Mouse (Mus musculus): Measurements from ENCODE around the gene Dnah10. TPM values are rescaled to one million over a fixed set of nuclear protein-coding genes. Genes with fewer than 3 reads are reported as not detected.

Dnah10 gene
- polyA plus RNA-seq, 1 experiment from 2014 or later = 0.95 TPM

DNA sequence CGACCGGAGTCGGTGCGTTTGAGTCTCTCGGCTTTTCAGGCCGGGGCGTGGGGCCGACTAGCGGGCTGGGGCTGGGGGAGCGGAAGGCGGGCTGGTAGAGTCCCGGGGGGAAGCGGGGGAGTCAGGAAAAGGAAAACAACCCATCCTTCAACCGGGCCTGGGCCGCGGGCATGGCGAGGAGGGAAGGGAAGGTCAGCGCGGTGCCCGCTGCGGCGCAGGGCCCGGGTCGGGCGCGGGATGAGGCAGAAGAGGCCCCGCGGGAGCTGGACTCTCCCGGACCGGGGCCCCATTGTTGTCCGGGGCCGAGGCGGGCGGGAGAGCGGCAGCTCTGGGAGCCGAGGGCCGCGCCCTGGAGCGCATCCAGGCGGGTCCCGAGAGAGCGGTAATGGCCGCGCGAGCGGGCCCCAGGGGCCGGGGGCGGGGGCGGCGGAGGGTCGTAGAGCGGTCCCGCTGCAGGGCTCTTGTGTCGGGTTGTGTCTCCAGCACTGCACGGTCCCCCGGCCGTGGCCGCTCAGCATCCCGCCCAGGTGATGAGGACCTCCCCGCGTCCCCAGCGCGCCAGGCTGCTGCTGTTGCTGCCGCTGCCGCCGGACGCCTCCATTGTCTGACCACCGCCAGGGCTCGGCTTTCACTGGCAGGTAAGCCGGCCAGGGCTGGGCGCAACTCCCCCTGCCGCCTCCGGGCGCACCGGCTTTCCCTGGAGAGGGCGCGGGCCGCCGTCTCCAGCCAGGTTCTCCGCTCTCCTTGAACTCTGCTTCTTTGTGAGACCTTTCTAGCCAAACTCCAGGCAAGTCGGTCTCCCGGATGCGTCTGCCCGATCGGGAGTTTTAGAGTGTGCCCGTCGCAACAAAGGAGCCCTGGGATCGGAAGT lies 138.2 kb downstream of the Dnah10 start:
- ATAC-seq (peak; percentile 47), DNase-seq (ENCODE audit: low spot score) (peak; percentile 49)
- Histone ChIP-seq H3K4me2 (replicated peaks; ENCODE audit: low read depth, low read length) (peak overlapping the region; percentile 92), H3K4me1 (ENCODE audit: insufficient read depth, low read depth, low read length) (0 out of 2 replicates have a peak, but pooled peaks cover 7% of the 10 kb centered on the region), H3K27ac (ENCODE audit: low read length) (peak overlapping the region; percentile 86), H3K9ac (replicated peaks; ENCODE audit: low read depth) (peak overlapping the region; percentile 74), H3K9me3 (ENCODE audit: low read length) (no peaks in the 10 kb centered on the region), H3K27me3 (replicated peaks; ENCODE audit: insufficient read depth, low read length) (peaks cover 12% of the 10 kb centered on the region), H3K36me3 (ENCODE audit: insufficient read depth, low read length) (no peaks in the 10 kb centered on the region), H3K4me3 (ENCODE audit: low read depth, low read length) (peak overlapping the region; percentile 90)
- WGBS = under 1% methylated on average over 55 of the region's 88 CpGs
- no peak for TF ChIP-seq EP300 (IDR thresholded peaks at IDR 0.05)
- peak; percentile 41; the same call in 1 of the 2 replicates for TF ChIP-seq CTCF (IDR thresholded peaks at IDR 0.05)

DNA sequence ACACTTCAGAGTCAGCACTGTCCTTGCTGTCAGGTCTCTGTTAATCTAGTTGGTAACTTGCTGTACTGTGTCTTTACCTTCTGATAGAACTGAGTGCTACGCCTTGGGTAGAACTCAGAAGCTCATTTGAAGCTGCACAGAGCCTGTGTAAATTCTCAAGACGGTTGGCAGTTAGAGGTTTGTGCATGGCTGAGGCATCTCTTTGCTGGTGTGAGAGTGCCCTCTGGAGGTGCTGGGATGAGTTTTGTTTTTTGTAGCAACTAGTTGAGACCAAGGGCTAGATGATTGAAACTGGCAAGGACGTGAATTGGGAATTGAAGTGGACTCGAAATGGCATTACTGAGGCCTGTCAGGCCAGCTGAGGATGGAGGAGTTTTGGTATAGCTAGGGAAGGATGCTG lies 144.1 kb downstream of the Dnah10 start:
- no peak overlapping the region for H3K9ac ChIP-seq (replicated peaks; ENCODE audit: low read depth)
- TF ChIP-seq CTCF (IDR thresholded peaks at IDR 0.05) = peak; percentile 81
- no peak for TF ChIP-seq EP300 (IDR thresholded peaks at IDR 0.05)
- 44% methylated on average over 4 of the region's 4 CpGs for WGBS
- DNase-seq (ENCODE audit: low spot score) (peak; percentile 75), ATAC-seq (peak; percentile 62)
- no peaks in the 10 kb centered on the region for H3K9me3 ChIP-seq (ENCODE audit: low read length)
- no peak overlapping the region for H3K4me2 ChIP-seq (replicated peaks; ENCODE audit: low read depth, low read length)
- no peak overlapping the region for H3K4me3 ChIP-seq (ENCODE audit: low read depth, low read length)
- H3K27me3 ChIP-seq (replicated peaks; ENCODE audit: insufficient read depth, low read length) = no peaks in the 10 kb centered on the region
- H3K4me1 ChIP-seq (ENCODE audit: insufficient read depth, low read depth, low read length) = peaks cover 9% of the 10 kb centered on the region; the same call in 1 of the 2 replicates
- H3K27ac ChIP-seq (ENCODE audit: low read length) = no peak overlapping the region
- H3K36me3 ChIP-seq (ENCODE audit: insufficient read depth, low read length) = no peaks in the 10 kb centered on the region

DNA sequence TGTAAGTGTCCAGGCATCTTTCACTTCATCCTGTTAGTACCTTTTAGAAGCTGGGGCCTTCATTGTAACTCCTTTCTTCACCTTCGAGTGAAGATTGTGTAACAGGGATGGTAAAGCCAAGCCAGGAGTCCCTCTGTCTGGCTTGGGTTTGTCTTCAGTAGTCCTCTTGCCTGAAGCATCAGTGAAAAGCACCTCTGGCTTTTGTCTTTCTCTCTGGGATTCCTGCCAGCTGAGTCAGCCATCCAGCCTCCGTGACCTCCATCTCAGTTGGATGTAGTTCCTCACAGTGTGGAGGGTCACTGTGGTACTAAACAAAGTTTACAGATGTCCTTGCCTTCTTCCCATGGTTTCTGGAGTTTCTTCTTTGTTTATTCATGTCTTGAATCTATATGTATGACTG lies 147.1 kb downstream of the Dnah10 start:
- H3K36me3 ChIP-seq (ENCODE audit: insufficient read depth, low read length) = no peaks in the 10 kb centered on the region
- no peak for ATAC-seq
- peak; percentile 28 for DNase-seq (ENCODE audit: low spot score)

DNA sequence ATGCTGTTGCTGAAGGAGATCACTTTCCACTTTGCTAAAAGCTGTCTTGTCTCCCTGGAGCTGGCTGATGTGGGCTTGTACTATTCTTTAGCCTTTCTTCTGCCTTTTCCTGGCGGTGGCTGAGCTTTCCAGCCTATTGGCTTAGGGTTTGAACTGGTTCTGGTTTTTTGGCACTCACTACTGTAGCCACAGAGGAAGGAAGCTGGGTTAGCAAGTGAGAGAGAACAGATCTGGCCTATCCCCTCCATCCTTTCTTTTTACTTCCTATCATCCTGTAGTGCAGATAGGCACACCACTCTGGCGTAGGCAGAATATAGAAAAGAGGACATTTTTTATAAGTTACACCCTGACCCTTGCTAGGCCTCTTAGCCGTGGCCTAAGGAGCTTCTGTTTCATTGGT lies 148.2 kb downstream of the Dnah10 start:
- H3K4me2 ChIP-seq (replicated peaks; ENCODE audit: low read depth, low read length) = no peak overlapping the region
- no peak for DNase-seq (ENCODE audit: low spot score)
- no peak overlapping the region for H3K9ac ChIP-seq (replicated peaks; ENCODE audit: low read depth)
- H3K27ac ChIP-seq (ENCODE audit: low read length) = no peak overlapping the region
- ATAC-seq = no peak
- WGBS = 83% methylated on average over 3 of the region's 3 CpGs
- H3K27me3 ChIP-seq (replicated peaks; ENCODE audit: insufficient read depth, low read length) = no peaks in the 10 kb centered on the region
- TF ChIP-seq EP300 (IDR thresholded peaks at IDR 0.05) (no peak), CTCF (IDR thresholded peaks at IDR 0.05) (no peak)
- peaks cover 9% of the 10 kb centered on the region; the same call in 1 of the 2 replicates for H3K4me1 ChIP-seq (ENCODE audit: insufficient read depth, low read depth, low read length)
- no peak overlapping the region for H3K4me3 ChIP-seq (ENCODE audit: low read depth, low read length)
- no peaks in the 10 kb centered on the region for H3K36me3 ChIP-seq (ENCODE audit: insufficient read depth, low read length)
- no peaks in the 10 kb centered on the region for H3K9me3 ChIP-seq (ENCODE audit: low read length)

More for the DNA sequence above, 147.1 kb downstream of the Dnah10 start:
- WGBS = 37% methylated on average over 2 of the region's 2 CpGs
- H3K4me2 ChIP-seq (replicated peaks; ENCODE audit: low read depth, low read length) = no peak overlapping the region
- H3K9me3 ChIP-seq (ENCODE audit: low read length) = no peaks in the 10 kb centered on the region
- H3K4me1 ChIP-seq (ENCODE audit: insufficient read depth, low read depth, low read length) = peaks cover 9% of the 10 kb centered on the region; the same call in 1 of the 2 replicates
- H3K9ac ChIP-seq (replicated peaks; ENCODE audit: low read depth) = no peak overlapping the region
- H3K4me3 ChIP-seq (ENCODE audit: low read depth, low read length) = no peak overlapping the region
- H3K27ac ChIP-seq (ENCODE audit: low read length) = no peak overlapping the region
- H3K27me3 ChIP-seq (replicated peaks; ENCODE audit: insufficient read depth, low read length) = no peaks in the 10 kb centered on the region
- TF ChIP-seq EP300 (IDR thresholded peaks at IDR 0.05) (no peak), CTCF (IDR thresholded peaks at IDR 0.05) (no peak)

DNA sequence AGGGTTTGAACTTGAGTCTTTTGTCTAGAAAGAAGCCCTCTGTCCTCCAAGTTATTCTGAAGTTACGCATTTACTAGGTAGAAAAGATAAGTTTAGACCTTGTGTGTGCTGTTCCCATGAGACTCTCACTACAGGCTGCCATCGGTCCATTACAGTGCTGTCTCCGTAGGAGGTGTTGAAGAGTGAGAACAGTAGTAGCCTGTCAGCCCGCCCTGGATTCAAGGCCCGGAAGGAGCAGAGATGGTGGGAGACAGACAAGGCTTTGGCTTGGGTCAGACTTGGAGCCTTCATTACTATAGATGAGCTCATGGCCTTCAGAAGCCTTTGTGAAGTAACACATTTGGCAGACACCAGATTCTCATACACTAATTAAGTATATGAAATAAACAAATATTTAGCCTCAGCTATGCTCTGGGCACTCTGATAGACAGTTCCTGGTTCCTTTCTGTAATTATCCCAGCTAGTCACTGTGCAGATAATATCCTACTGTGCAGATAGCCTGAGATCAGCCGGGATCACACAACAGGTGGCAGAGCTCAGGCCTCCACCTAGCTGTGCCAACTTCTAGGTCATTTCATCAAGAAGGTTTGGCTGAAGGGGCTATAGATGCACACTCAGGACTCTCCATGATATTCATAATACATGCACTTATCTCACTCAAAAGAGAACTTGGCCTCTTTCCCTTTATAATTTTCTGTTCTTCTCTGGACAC lies 149.2 kb downstream of the Dnah10 start:
- no peaks in the 10 kb centered on the region for H3K36me3 ChIP-seq (ENCODE audit: insufficient read depth, low read length)
- H3K27ac ChIP-seq (ENCODE audit: low read length) = no peak overlapping the region
- TF ChIP-seq EP300 (IDR thresholded peaks at IDR 0.05) (no peak), CTCF (IDR thresholded peaks at IDR 0.05) (no peak)
- no peak overlapping the region for H3K9ac ChIP-seq (replicated peaks; ENCODE audit: low read depth)
- H3K27me3 ChIP-seq (replicated peaks; ENCODE audit: insufficient read depth, low read length) = no peaks in the 10 kb centered on the region
- 64% methylated on average over 6 of the region's 6 CpGs for WGBS
- no peaks in the 10 kb centered on the region for H3K9me3 ChIP-seq (ENCODE audit: low read length)
- ATAC-seq (peak; percentile 84), DNase-seq (ENCODE audit: low spot score) (peak; percentile 80)
- no peak overlapping the region for H3K4me2 ChIP-seq (replicated peaks; ENCODE audit: low read depth, low read length)
- peaks cover 9% of the 10 kb centered on the region; the same call in 1 of the 2 replicates for H3K4me1 ChIP-seq (ENCODE audit: insufficient read depth, low read depth, low read length)
- no peak overlapping the region for H3K4me3 ChIP-seq (ENCODE audit: low read depth, low read length)

DNA sequence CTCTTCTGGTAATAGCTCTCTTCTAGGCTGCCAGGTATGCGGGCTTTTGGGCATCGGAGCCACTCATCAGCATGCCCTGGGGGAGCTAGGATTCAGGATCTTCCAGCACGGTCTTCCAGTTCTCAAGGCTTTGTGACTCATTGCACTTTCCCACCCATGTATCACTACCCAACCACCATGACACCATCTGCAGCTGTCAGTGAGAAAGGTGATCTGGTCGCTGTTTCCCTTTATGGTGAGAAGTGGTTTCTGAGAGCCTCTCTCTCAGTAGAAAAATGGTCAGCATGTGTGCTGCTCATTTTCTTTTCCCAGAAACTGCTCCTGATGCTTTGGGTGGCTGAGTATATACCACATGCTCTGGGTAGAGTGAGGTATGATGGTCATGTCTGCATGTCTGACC lies 154.4 kb downstream of the Dnah10 start:
- 88% methylated on average over 4 of the region's 4 CpGs for WGBS
- Histone ChIP-seq H3K36me3 (ENCODE audit: insufficient read depth, low read length) (0 out of 2 replicates have a peak, but pooled peaks cover 4% of the 10 kb centered on the region), H3K4me1 (ENCODE audit: insufficient read depth, low read depth, low read length) (no peaks in the 10 kb centered on the region), H3K4me3 (ENCODE audit: low read depth, low read length) (no peak overlapping the region), H3K27ac (ENCODE audit: low read length) (no peak overlapping the region), H3K9me3 (ENCODE audit: low read length) (no peaks in the 10 kb centered on the region), H3K27me3 (replicated peaks; ENCODE audit: insufficient read depth, low read length) (no peaks in the 10 kb centered on the region), H3K4me2 (replicated peaks; ENCODE audit: low read depth, low read length) (no peak overlapping the region), H3K9ac (replicated peaks; ENCODE audit: low read depth) (no peak overlapping the region)
- ATAC-seq = no peak
- TF ChIP-seq EP300 (IDR thresholded peaks at IDR 0.05) (no peak), CTCF (IDR thresholded peaks at IDR 0.05) (no peak)
- DNase-seq (ENCODE audit: low spot score) = no peak
